Mouse (Mus musculus) activated CD4-positive, CD25-positive, alpha-beta regulatory T cell (primary cell): ENCODE results near the gene Vmn1r198. TPM values are rescaled to one million over a fixed set of nuclear protein-coding genes. Genes with fewer than 3 reads are reported as not detected.

Experiments
- polyA plus RNA-seq, 2 experiments: library from polyadenylated mRNA; unstranded; fragments of 100-300 nt; shearing (Covaris generic); gene quantifications; one replicate each; pipeline ENCODE4 v1.2.1; 2017

Vmn1r198 gene
- polyA plus RNA-seq, result not detected

DNA sequence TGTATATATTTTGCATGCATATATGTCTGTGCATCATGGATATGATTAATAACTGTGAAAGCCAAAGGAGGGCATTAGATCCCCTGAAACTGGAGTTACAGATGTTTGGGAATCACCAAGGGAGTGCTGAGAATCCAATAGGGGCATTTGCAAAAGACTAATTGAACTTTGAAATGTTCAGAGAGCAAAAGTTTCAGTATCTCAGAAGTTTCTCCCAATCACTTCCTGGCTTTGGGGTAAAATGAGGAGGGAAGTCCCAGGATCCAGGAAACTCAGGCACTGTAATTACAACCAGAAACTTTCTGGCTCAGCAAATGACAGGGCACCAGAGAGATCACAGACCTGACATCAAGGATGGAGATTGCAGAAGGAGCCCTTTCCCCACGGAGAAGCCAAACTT is at the start of gene Vmn1r198:
Gene Vmn1r198 (plus strand): TSS at position 301 of the 400 bp plus-strand sequence.

DNA sequence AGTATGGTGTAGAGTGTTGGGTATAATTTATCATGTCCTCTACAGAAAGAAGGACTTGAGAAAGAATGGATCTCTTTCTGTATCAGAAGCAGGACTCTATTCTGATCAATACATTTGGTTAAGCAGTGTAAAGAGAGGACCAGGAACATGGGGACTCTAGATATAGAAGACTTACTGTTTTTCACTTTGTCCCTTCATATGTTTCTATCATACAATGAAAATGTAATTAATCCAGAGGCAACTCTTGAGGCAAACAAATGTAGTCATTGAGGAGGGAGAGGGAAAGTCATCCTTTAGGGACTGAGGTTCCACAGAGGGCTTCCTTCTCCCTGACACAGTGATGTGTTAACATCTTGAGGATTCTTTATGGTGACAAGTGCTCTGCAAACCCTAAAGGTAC is 25.9 kb upstream of the Vmn1r198 start, which contains the start of gene Vmn1r197:
Gene Vmn1r197 (plus strand): TSS at position 301 of the 400 bp plus-strand sequence.

DNA sequence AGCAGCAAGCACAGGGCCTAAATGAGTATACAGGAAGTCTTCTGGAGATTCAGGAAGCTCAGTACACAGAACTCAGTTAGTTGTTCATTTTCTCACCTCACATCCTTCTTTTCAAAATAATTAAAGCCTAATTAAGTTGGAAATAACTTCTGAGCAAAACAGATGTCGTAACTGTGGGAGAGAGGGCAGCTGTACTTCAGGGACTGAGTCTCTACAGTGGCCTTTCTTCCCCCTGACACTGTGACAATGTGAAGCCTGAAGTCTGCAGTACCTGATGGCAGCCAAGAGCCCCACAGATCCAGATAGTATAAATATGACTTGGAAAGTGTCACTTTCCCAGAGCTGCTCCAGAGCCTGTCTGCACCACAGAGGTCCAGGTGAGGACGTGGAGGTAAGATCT is 29.4 kb downstream of the Vmn1r198 start, which contains the start of gene Vmn1r199:
Gene Vmn1r199 (plus strand): TSS at position 301 of the 400 bp plus-strand sequence.

DNA sequence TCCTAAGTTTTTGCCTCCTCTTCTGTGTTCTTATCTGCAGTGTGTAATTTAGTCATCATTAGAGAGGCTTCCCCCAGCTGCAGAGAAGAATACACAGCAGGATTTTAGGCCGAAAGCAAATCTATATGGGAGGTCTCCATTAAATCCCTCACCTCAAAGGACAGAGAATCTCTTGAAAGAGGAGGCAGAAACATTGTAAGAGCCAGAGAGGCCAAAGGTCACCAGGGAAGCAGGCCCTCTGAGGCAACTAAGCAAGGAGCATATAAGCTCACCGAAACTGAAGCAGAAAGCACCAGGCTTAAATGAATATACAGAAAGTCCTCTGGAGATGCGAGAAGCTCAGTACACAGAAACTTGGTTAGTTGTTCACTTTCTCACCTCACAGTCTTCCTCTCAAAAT is 39.9 kb downstream of the Vmn1r198 start, which contains the start of gene Vmn1r200:
Gene Vmn1r200 (plus strand): TSS at position 301 of the 400 bp plus-strand sequence.

Other genes starting within 250 kb of the Vmn1r198 start
- not detected for gene Vmn1r189, start 244.5 kb upstream of the Vmn1r198 start, polyA plus RNA-seq
- gene Vmn1r191, start 166.4 kb upstream of the Vmn1r198 start, polyA plus RNA-seq, result not detected
- not detected for gene Vmn1r192, start 159.2 kb upstream of the Vmn1r198 start, polyA plus RNA-seq
- gene Vmn1r193, start 127.2 kb upstream of the Vmn1r198 start, polyA plus RNA-seq, result under 1 TPM in 1 of 2 experiments, not detected in 1; 0.48 TPM
- not detected for gene Vmn1r194, start 106.1 kb upstream of the Vmn1r198 start, polyA plus RNA-seq
- gene Vmn1r195, start 79.8 kb upstream of the Vmn1r198 start, polyA plus RNA-seq, result not detected
- not detected for gene Vmn1r196, start 60.4 kb upstream of the Vmn1r198 start, polyA plus RNA-seq
- under 1 TPM; 0.08 to 0.11 TPM for gene Vmn1r197, start 25.8 kb upstream of the Vmn1r198 start, polyA plus RNA-seq
- not detected for gene Vmn1r199, start 29.5 kb downstream of the Vmn1r198 start, polyA plus RNA-seq
- gene Vmn1r200, start 40.0 kb downstream of the Vmn1r198 start, polyA plus RNA-seq, result not detected
- not detected for gene Vmn1r201, start 121.6 kb downstream of the Vmn1r198 start, polyA plus RNA-seq
- under 1 TPM; 0.02 to 0.17 TPM for gene Vmn1r202, start 155.0 kb downstream of the Vmn1r198 start, polyA plus RNA-seq
- under 1 TPM; 0.06 to 0.32 TPM for gene Vmn1r203, start 167.8 kb downstream of the Vmn1r198 start, polyA plus RNA-seq
- under 1 TPM in 1 of 2 experiments, not detected in 1; 0.06 TPM for gene Vmn1r204, start 202.8 kb downstream of the Vmn1r198 start, polyA plus RNA-seq
- gene Vmn1r205, start 242.6 kb downstream of the Vmn1r198 start, polyA plus RNA-seq, result not detected